Mouse (Mus musculus): Measurements from ENCODE around the gene Emc7.

DNA sequence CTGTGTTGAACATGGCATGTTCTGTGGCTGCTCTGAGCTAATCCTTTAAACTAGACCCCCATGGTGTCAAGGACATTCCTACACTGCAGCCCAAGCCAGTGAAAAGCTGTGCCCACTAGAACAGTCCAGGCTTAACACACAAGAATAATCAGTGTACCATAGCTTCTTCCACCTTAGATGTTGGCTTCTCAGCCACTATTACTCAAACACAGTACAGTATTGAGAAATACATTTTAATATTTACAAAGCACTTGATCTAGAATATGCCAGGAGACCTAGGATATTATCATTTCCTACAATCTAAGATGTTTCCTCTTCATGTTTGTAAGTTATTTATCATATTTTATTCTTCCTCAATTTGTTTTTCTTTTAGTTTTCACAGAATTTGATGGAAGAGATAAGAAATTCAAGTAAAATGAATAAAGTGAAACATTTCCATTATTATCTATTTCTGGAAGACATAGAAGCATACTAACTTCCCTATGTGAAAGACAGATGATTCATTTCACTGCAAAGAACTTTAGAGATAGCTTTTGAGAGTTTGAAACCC lies 6.2 kb upstream of the Emc7 start:
- TF ChIP-seq CTCF (IDR thresholded peaks at IDR 0.05; ENCODE audit: low read depth, low read length) (no peak), POLR2A (IDR thresholded peaks at IDR 0.05; ENCODE audit: insufficient read depth, low read length) (no peak), EP300 (IDR thresholded peaks at IDR 0.05; ENCODE audit: insufficient read depth, low read depth, low read length) (no peak)

Measured in ES-Bruce4 (cell line).